Mouse (Mus musculus) layer of hippocampus, adult 18-20 months (tissue): ENCODE measurements around the gene Srgap1. TPM values are rescaled to one million over a fixed set of nuclear protein-coding genes. Genes with fewer than 3 reads are reported as not detected.
A peak's percentile ranks its signal among the peaks of the same experiment; 100 is the strongest.

ENCODE experiments used
- DNase-seq, 2 experiments: peaks; one replicate each; pipeline ENCODE4 v3.0.0; 2022; ENCODE audit warnings: low spot score in 2 of 2
- total RNA-seq, 2 experiments: library from RNA; stranded (reverse); gene quantifications; 2 replicates each; pipeline ENCODE4 v1.2.3; 2021

The Srgap1 gene
- total RNA-seq, 2 experiments from 2014 or later: 9.5 to 11.1 TPM

GRCm38 (mm10) chr10:122017743-122018142, 29.4 kb downstream of the Srgap1 start:
- no peak for DNase-seq

- DNase-seq: no peak
Observed at GRCm38 (mm10) chr10:122017063-122017462, 30.1 kb downstream of the Srgap1 start.

- DNase-seq: no peak
Observed at GRCm38 (mm10) chr10:122016631-122017030, 30.5 kb downstream of the Srgap1 start.

- DNase-seq: no peak
Observed at GRCm38 (mm10) chr10:122012321-122012720, 34.8 kb downstream of the Srgap1 start.

GRCm38 (mm10) chr10:122008731-122009391, 38.3 kb downstream of the Srgap1 start:
- DNase-seq: peak in 1 of 2 experiments; percentile 31

- DNase-seq: no peak
Observed at GRCm38 (mm10) chr10:122008370-122008730, 38.8 kb downstream of the Srgap1 start.

- DNase-seq: no peak
Observed at GRCm38 (mm10) chr10:122006606-122007005, 40.5 kb downstream of the Srgap1 start.

GRCm38 (mm10) chr10:122006151-122006550, 41.0 kb downstream of the Srgap1 start:
- DNase-seq: no peak

GRCm38 (mm10) chr10:122005560-122005959, 41.6 kb downstream of the Srgap1 start:
- no peak for DNase-seq

GRCm38 (mm10) chr10:122002930-122003329, 44.2 kb downstream of the Srgap1 start:
- no peak for DNase-seq

- no peak for DNase-seq
Observed at GRCm38 (mm10) chr10:121998806-121999205, 48.3 kb downstream of the Srgap1 start.

GRCm38 (mm10) chr10:121996500-121996899, 50.6 kb downstream of the Srgap1 start:
- DNase-seq: no peak

GRCm38 (mm10) chr10:121995448-121995847, 51.7 kb downstream of the Srgap1 start:
- DNase-seq: no peak

- no peak for DNase-seq
Observed at GRCm38 (mm10) chr10:121994660-121995059, 52.5 kb downstream of the Srgap1 start.

- DNase-seq: no peak
Observed at GRCm38 (mm10) chr10:121992609-121993008, 54.5 kb downstream of the Srgap1 start.

GRCm38 (mm10) chr10:121986997-121987396, 60.1 kb downstream of the Srgap1 start:
- DNase-seq: no peak

GRCm38 (mm10) chr10:121984887-121985286, 62.2 kb downstream of the Srgap1 start:
- no peak for DNase-seq

- no peak for DNase-seq
Observed at GRCm38 (mm10) chr10:121983993-121984610, 63.0 kb downstream of the Srgap1 start.

GRCm38 (mm10) chr10:121975330-121975729, 71.8 kb downstream of the Srgap1 start:
- DNase-seq: no peak

GRCm38 (mm10) chr10:121974591-121974990, 72.5 kb downstream of the Srgap1 start:
- DNase-seq: no peak

- no peak for DNase-seq
Observed at GRCm38 (mm10) chr10:121973281-121973680, 73.8 kb downstream of the Srgap1 start.

GRCm38 (mm10) chr10:121972249-121972892, 74.7 kb downstream of the Srgap1 start:
- DNase-seq: no peak
